Mouse (Mus musculus): ENCODE results near the gene Cers1. TPM values are rescaled to one million over a fixed set of nuclear protein-coding genes. Genes with fewer than 3 reads are reported as not detected.

Cers1 gene
- polyA plus RNA-seq, 1 experiment from 2014 or later = 0.63 TPM

DNA sequence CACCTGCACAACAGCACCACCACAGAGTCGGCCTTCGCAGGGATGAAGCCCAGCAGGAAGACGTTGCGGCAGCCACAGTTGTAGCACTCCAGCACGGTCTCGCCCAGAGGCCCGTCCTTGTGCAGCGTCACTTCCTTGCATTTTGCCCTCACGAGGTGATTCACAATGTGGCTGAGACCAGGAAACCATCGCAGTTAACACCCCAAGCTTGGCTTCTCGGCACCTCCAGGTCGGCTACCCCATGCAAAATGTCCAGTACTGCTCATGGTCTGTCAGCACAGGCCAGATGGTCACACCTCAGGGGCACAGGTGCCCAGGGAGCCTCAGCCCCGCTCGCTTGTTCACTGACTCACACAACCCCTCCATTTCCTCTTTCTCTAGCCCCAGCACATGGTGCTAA lies 26.4 kb downstream of the Cers1 start:
- H3K4me3 ChIP-seq = no peak overlapping the region
- H3K9ac ChIP-seq = no peak overlapping the region
- WGBS (ENCODE audit: insufficient replicate concordance) = 85% methylated on average over 14 of the region's 14 CpGs
- no peak overlapping the region for H3K4me2 ChIP-seq
- no peaks in the 10 kb centered on the region for H3K27me3 ChIP-seq (replicated peaks)
- no peak overlapping the region for H3K27ac ChIP-seq
- peaks cover 28% of the 10 kb centered on the region for H3K4me1 ChIP-seq
- no peaks in the 10 kb centered on the region for H3K9me3 ChIP-seq (replicated peaks)
- ATAC-seq = no peak
- H3K36me3 ChIP-seq = peaks cover 93% of the 10 kb centered on the region

DNA sequence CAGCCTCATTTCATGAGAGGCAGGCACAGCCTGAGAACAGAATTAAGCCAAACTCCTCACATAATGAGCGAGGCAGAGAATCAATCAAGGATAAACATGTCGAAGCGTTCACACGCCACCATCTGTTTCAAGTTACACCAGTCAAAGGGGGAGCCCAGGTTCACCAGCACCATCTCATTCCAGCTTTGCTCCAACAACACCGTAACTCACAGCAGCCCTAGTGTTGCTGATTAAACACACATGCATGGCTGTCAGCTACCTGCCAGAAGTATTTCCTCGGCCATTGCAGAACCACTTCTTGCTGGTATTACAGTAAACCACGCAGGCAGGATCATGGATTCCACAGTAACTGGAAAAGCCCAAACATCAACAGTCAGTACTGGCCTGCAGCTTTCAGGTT lies 27.5 kb downstream of the Cers1 start:
- no peak overlapping the region for H3K27ac ChIP-seq
- H3K4me3 ChIP-seq = no peak overlapping the region
- peaks cover 93% of the 10 kb centered on the region for H3K36me3 ChIP-seq
- no peak overlapping the region for H3K4me2 ChIP-seq
- H3K9ac ChIP-seq = no peak overlapping the region
- WGBS (ENCODE audit: insufficient replicate concordance) = 84% methylated on average over 7 of the region's 7 CpGs
- H3K27me3 ChIP-seq (replicated peaks) = no peaks in the 10 kb centered on the region
- no peaks in the 10 kb centered on the region for H3K9me3 ChIP-seq (replicated peaks)
- ATAC-seq = no peak
- H3K4me1 ChIP-seq = peaks cover 39% of the 10 kb centered on the region

DNA sequence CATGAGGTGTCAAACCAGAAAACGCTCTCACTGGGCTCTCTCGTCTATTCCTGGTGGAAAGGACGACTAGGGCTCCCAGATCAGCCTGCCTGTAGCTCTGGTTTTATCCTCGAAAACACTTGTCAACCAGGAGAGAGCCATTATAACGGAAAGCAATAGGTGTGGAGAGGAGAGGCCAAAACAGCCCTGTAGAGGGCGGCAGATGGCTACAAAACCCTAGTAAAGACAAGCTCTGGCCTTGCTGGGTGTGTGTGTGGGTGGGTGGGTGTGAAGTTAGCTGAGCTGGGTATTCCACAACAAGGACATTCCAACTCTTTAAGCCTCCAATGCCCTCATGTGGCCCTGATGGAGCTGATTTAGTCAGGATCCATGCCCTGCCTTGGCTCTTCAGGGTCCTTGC lies 28.1 kb downstream of the Cers1 start:
- no peaks in the 10 kb centered on the region for H3K27me3 ChIP-seq (replicated peaks)
- no peaks in the 10 kb centered on the region for H3K9me3 ChIP-seq (replicated peaks)
- WGBS (ENCODE audit: insufficient replicate concordance) = 64% methylated on average over 6 of the region's 6 CpGs
- no peak overlapping the region for H3K9ac ChIP-seq
- H3K4me3 ChIP-seq = no peak overlapping the region
- 0 out of 2 replicates have a peak overlapping the region, but pooled peaks have one; percentile 5 for H3K27ac ChIP-seq
- peaks cover 93% of the 10 kb centered on the region for H3K36me3 ChIP-seq
- H3K4me1 ChIP-seq = peaks cover 45% of the 10 kb centered on the region
- no peak overlapping the region for H3K4me2 ChIP-seq
- no peak for ATAC-seq

DNA sequence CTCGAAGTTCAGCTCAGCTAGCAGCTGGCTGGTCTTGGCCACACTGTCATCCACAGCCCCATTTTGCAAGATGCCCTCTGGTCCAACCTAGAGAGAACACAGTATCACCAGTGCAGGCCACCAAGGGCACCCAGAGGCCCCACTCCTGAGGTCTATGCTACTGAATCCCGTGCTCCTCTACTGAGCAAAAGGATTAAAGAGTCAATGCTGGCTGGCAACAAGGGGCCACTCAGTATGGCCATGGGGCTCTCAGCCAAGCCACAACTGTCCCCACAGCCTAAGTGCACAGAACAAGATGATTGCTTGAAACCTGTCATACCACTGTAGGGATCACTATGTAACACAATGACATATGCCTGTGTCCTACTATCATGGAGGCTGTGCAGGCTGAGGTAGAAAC lies 28.7 kb downstream of the Cers1 start:
- Histone ChIP-seq H3K27me3 (replicated peaks) (no peaks in the 10 kb centered on the region), H3K4me1 (peaks cover 51% of the 10 kb centered on the region), H3K9ac (no peak overlapping the region), H3K9me3 (replicated peaks) (no peaks in the 10 kb centered on the region), H3K27ac (peak overlapping the region; percentile 49; the same call in 1 of the 2 replicates), H3K36me3 (peaks cover 93% of the 10 kb centered on the region), H3K4me3 (no peak overlapping the region), H3K4me2 (no peak overlapping the region)
- ATAC-seq = no peak
- 80% methylated on average over 2 of the region's 2 CpGs for WGBS (ENCODE audit: insufficient replicate concordance)

DNA sequence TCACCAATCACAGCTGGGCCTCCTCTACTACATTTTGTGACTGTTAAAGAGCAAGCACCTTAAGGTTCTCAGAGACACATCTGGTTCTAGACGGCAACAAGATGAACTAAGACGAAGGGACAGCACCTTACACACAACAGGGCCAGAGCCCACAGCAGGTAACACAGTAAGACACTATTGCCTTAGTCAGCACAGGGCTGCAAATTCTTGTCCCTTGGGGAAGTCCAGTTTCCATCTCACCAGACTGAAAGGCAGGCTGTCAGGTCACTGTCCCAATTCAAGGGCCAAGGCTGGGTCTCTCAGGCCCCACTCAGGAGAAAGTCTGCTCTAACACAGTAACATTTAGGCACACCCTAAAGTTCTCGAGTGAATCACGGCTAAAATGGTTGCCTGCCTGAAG lies 31.9 kb downstream of the Cers1 start:
- no peaks in the 10 kb centered on the region for H3K27me3 ChIP-seq (replicated peaks)
- WGBS (ENCODE audit: insufficient replicate concordance) = 77% methylated on average over 4 of the region's 4 CpGs
- H3K9me3 ChIP-seq (replicated peaks) = no peaks in the 10 kb centered on the region
- no peak overlapping the region for H3K9ac ChIP-seq
- ATAC-seq = no peak
- peaks cover 82% of the 10 kb centered on the region for H3K36me3 ChIP-seq
- peaks cover 81% of the 10 kb centered on the region for H3K4me1 ChIP-seq
- no peak overlapping the region for H3K4me2 ChIP-seq
- H3K27ac ChIP-seq = peak overlapping the region; percentile 42; the same call in 1 of the 2 replicates
- H3K4me3 ChIP-seq = no peak overlapping the region

DNA sequence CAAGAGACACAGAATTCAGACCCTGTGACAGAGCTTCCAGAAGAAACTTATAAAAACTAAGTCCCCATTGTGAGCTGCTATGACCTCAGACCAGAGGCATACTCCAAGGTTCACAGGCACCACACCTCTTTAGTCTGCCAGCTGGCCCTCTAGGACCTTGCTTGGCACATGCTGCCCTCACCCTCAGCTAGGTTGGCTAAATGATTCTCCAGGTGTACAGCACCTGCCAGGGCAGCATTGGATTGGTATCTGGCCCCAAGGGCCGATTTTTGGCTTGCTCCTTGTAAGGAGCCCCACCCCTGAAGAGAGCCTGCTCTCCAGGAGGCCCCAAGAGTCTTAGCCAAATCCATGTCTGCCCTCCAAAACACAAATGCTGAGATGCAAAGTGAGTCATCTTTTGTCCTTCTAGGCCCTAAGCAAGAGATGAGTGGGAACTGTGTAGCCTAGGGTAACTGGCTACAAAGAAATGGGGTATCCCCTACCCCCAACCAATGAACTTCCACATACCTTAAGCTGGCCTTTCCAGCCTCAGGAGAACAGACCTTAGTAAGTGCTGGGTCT lies 32.4 kb downstream of the Cers1 start:
- 48% methylated on average over 1 of the region's 1 CpGs for WGBS (ENCODE audit: insufficient replicate concordance)
- Histone ChIP-seq H3K4me1 (peaks cover 81% of the 10 kb centered on the region), H3K9ac (peak overlapping the region; percentile 14; the same call in 1 of the 2 replicates), H3K9me3 (replicated peaks) (no peaks in the 10 kb centered on the region), H3K4me3 (no peak overlapping the region), H3K27ac (peak overlapping the region; percentile 42), H3K4me2 (peak overlapping the region; percentile 6; the same call in 1 of the 2 replicates), H3K27me3 (replicated peaks) (no peaks in the 10 kb centered on the region), H3K36me3 (peaks cover 77% of the 10 kb centered on the region)
- no peak for ATAC-seq

DNA sequence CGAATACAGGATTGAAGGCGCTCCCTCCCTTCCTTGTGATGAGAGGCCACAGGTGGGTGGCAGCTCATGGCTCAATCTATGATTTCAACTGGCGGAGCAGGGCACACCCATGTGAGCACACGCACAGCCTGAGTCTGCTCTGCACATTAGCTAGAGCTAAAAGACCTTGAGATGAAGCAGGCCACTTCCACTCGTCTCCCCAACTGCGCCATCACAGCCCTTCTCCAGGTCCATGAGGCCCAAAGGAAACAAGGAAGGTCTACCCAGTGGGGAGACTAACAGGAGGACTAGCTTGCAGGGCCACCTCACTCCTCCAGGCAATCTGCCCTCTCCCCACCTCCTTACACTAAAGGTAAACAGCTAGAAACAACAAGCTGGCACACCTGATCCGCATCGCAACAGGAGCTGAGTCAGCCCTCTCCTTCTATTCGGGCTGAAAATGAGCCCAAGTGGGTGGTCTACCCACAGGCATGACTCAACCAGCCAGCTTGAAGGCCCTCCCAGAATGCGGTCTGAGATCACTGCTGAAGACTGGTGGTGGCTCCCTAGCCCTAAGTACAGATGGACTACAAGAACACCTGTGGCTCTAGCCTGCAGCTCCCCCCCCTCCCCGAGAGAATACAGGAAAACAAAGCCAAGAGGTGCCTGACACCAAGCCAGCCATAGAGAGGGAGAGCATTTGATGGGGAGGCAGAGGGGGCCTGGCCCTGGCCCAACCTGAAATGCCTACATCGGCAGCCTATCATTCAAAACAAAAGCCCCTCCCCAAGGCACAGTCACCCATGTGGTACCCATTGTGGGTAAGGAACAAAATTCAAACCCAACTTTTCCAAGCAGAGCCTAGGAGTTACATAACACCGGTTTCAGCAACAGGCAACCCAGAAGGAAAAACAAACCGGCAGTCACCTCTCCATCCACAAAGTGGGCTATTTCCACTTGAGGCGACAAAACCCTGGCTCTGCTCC lies 35.7 kb downstream of the Cers1 start:
- WGBS (ENCODE audit: insufficient replicate concordance) = 39% methylated on average over 15 of the region's 15 CpGs
- peaks cover 89% of the 10 kb centered on the region for H3K4me1 ChIP-seq
- H3K36me3 ChIP-seq = peaks cover 50% of the 10 kb centered on the region
- no peak for ATAC-seq
- peak overlapping the region; percentile 96 for H3K4me2 ChIP-seq
- peak overlapping the region; percentile 95 for H3K4me3 ChIP-seq
- peak overlapping the region; percentile 98 for H3K9ac ChIP-seq
- peak overlapping the region; percentile 96 for H3K27ac ChIP-seq
- no peaks in the 10 kb centered on the region for H3K27me3 ChIP-seq (replicated peaks)
- no peaks in the 10 kb centered on the region for H3K9me3 ChIP-seq (replicated peaks)

DNA sequence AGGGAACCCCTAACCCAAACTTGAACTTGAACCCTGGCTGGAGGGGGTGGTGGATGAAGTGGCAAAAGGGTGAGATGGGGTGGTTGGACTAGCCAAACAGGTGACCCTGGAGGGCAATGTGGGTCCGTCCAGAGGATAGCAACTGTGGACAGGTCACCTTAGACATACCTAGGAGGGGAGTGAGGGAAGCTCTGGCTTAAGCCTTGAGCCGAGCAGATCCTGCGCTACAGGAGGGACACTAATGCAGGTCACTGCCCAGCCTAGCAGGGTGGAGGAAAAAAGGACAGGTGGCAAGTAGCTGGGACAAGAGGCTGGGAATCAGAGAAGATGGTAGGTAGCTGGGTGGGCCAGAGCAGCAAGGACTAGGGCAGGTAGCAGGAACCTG lies 36.4 kb downstream of the Cers1 start:
- H3K9me3 ChIP-seq (replicated peaks) = no peaks in the 10 kb centered on the region
- H3K27ac ChIP-seq = peak overlapping the region; percentile 96
- 10% methylated on average over 3 of the region's 3 CpGs for WGBS (ENCODE audit: insufficient replicate concordance)

DNA sequence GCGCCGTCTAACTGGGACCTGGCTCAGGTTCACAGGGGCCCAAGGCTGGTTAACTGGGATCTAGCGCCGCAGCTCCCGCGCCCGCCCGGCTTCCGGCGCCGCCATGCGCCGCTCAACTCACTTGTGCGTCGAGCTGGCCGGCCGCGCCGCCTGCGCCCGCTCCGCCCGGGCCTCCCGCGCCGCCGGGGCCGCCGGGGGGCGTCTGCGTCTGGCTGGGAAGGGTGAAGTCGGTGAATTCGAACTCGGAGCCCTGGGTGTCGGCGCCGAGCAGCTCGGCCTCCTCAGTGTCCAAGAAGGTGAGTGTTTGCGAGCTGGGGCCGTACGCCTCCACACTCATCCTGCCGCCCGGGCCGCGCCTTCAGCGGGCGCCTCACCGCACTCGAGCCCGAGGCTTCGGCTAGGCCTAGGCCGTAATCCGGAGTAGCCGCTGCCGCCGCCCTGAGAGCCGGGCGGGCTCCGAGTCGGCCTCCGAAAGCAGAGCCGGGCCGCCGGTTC lies 37.1 kb downstream of the Cers1 start:
- peaks cover 89% of the 10 kb centered on the region for H3K4me1 ChIP-seq

More for the DNA sequence above, 36.4 kb downstream of the Cers1 start:
- ATAC-seq = no peak
- H3K36me3 ChIP-seq = peaks cover 43% of the 10 kb centered on the region
- peaks cover 89% of the 10 kb centered on the region for H3K4me1 ChIP-seq
- H3K4me2 ChIP-seq = peak overlapping the region; percentile 96
- peak overlapping the region; percentile 98 for H3K9ac ChIP-seq
- H3K27me3 ChIP-seq (replicated peaks) = no peaks in the 10 kb centered on the region
- H3K4me3 ChIP-seq = peak overlapping the region; percentile 95

DNA sequence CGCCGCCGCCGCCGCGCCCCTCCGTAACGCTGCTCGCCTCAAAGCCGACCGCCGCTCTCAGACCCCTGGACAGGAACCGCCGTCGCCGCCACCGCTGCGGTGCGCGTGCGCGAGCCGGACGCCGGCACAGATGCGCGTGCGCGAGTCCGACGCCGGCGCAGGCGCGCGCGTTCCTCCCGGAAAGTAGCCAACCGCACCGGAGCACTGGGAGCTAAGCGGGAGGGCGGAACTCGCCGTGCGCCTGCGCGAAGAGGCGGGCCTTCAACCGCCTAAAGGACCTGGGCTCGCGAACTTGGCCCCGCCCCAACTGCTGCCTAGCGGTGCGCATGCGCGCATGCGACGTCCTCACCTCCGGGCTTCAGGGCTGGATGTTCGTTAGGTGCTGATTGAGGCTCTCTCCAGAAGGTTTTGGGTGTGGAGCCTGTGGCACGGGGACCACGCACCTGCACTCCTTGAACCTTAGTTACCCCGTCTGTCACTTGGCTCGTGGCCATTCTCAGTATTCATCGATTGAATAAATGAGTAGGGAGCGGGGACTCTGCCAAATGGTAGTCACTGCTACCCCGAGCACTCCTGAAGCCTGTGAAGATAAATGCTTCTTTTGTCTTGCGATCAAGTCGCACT lies 37.7 kb downstream of the Cers1 start, which contains the start of gene Upf1:
Upf1 (minus strand) TSS at position 85 of the 624 bp plus-strand sequence.
- Histone ChIP-seq H3K4me2 (peak within 1 kb of the TSS; percentile 96), H3K4me3 (peak within 1 kb of the TSS; percentile 95), H3K27ac (peak within 1 kb of the TSS; percentile 96), H3K27me3 (replicated peaks) (no peaks in the 10 kb centered on the region), H3K36me3 (peaks cover 31% of the 10 kb centered on the region), H3K9me3 (replicated peaks) (no peaks in the 10 kb centered on the region), H3K9ac (peak within 1 kb of the TSS; percentile 98), H3K4me1 (peaks cover 84% of the 10 kb centered on the region)
- under 1% methylated on average over 57 of the region's 69 CpGs for WGBS (ENCODE audit: insufficient replicate concordance)
- ATAC-seq = peak; percentile 83

More for the DNA sequence above, 37.1 kb downstream of the Cers1 start:
- H3K27ac ChIP-seq = peak overlapping the region; percentile 96
- peak overlapping the region; percentile 98 for H3K9ac ChIP-seq
- WGBS (ENCODE audit: insufficient replicate concordance) = under 1% methylated on average over 59 of the region's 64 CpGs
- peak overlapping the region; percentile 95 for H3K4me3 ChIP-seq
- H3K4me2 ChIP-seq = peak overlapping the region; percentile 96
- ATAC-seq = peak; percentile 34
- H3K27me3 ChIP-seq (replicated peaks) = no peaks in the 10 kb centered on the region
- H3K36me3 ChIP-seq = peaks cover 37% of the 10 kb centered on the region
- H3K9me3 ChIP-seq (replicated peaks) = no peaks in the 10 kb centered on the region

DNA sequence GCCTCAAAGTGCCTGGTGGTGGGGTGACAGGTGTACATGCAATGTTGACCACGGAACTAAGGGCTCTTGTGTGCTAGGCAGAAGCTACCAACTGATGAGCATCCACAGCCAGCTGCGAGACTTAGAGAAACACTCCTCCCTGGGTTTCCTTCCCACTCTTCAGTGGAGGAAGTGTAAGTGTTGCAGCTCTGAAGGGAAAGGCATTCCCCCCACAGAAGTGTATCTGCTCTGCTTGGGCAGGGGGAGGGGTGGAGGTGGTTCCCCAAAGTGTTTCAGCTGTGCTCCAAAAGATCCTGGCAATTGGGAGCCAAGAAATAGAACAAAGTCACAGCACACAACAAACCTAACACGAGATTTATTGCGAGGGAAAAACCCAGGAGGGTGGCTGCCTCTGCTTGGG lies 38.4 kb downstream of the Cers1 start:
- Histone ChIP-seq H3K36me3 (peaks cover 24% of the 10 kb centered on the region), H3K9ac (peak overlapping the region; percentile 69), H3K27ac (peak overlapping the region; percentile 91), H3K4me2 (peak overlapping the region; percentile 75), H3K9me3 (replicated peaks) (no peaks in the 10 kb centered on the region), H3K4me3 (peak overlapping the region; percentile 95), H3K4me1 (peaks cover 77% of the 10 kb centered on the region), H3K27me3 (replicated peaks) (no peaks in the 10 kb centered on the region)
- ATAC-seq = no peak
- 60% methylated on average over 4 of the region's 4 CpGs for WGBS (ENCODE audit: insufficient replicate concordance)

Measured in liver, embryonic 12.5 days (tissue).